Mouse (Mus musculus): Measurements from ENCODE around the gene Olfr118. TPM values are rescaled to one million over a fixed set of nuclear protein-coding genes. Genes with fewer than 3 reads are reported as not detected.
"Not testable (repeated sequence)": the region's sequence is repeated elsewhere in the genome, so short reads cannot be mapped to it uniquely, and the experiment has no call there.

Gene Olfr118
- not detected in 2 replicates for polyA plus RNA-seq (2016; fragmentation: Nextera tagmentation; extraction: Ambion mirVana)

DNA sequence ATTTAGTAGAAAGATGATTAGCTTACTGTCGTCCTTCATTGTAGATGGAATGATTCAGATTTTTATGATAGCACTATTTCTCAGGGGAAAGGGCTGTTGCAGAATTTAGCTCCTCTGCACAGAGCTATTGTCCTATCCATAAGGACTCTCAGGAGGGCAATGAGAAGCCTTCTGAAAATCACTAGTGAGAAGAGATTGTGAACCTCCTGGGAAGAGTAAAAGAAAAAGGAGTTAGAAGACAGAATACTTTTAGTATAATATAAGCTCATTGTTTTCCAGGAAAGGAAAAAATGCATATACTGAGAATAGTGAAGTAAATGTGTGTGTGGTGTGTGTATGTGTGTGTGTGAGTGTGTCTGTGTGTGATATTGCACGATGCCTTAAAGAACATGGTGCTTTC is at the start of gene Olfr118:
Olfr118 (plus strand) TSS at position 301 of the 400 bp plus-strand sequence.
- Histone ChIP-seq H3K9me3 (replicated peaks) (no peaks in the 10 kb centered on the region), H3K36me3 (no peaks in the 10 kb centered on the region), H3K27me3 (no peaks in the 10 kb centered on the region), H3K4me2 (replicated peaks) (no peak within 1 kb of the TSS), H3K27ac (no peak within 1 kb of the TSS), H3K9ac (no peak within 1 kb of the TSS), H3K4me3 (no peak within 1 kb of the TSS), H3K4me1 (no peaks in the 10 kb centered on the region)
- ATAC-seq (ENCODE audit: low FRiP score) = no peak
- 79% methylated on average over 2 of the region's 2 CpGs for WGBS

GRCm38 (mm10) chr17:37627009-37627408 is 39.8 kb upstream of the Olfr118 start, which contains the start of the genes Olfr115 and Olfr116:
Gene Olfr115 (minus strand): TSS chr17:37627109.
Gene Olfr116 (minus strand): TSS chr17:37627199.
- H3K4me1 ChIP-seq = no peaks in the 10 kb centered on the region
- H3K9ac ChIP-seq = no peak within 1 kb of the TSS
- H3K36me3 ChIP-seq = no peaks in the 10 kb centered on the region
- ATAC-seq (ENCODE audit: low FRiP score) = no peak
- H3K9me3 ChIP-seq (replicated peaks) = no peaks in the 10 kb centered on the region
- H3K4me3 ChIP-seq = no peak within 1 kb of the TSS
- no peak within 1 kb of the TSS for H3K4me2 ChIP-seq (replicated peaks)
- WGBS = 77% methylated on average over 2 of the region's 2 CpGs
- no peaks in the 10 kb centered on the region for H3K27me3 ChIP-seq
- no peak within 1 kb of the TSS for H3K27ac ChIP-seq

DNA sequence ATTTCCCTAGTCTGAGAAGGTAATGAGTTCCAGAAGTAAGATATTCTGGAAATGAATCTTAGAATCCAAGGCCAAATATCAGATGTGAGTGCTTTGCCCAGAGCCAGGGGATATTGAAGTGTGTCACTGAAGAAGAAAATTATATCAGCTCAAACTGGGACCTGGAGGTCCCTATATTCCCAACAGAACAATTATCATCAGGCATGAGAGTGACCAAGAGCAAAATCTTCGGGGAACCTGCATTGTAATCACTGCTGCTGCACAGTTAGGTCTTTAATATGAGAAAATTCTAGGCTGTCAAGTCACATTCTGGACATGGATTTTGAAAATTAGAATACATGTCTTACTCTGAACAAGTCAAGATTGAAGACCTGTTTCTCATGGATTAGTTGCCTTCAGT is 3.1 kb upstream of the Olfr118 start, which contains the start of gene Olfr117:
Olfr117 (minus strand) TSS at position 101 of the 400 bp plus-strand sequence.
- Histone ChIP-seq H3K4me3 (no peak within 1 kb of the TSS), H3K27me3 (no peaks in the 10 kb centered on the region), H3K27ac (no peak within 1 kb of the TSS), H3K9me3 (replicated peaks) (no peaks in the 10 kb centered on the region), H3K4me1 (no peaks in the 10 kb centered on the region), H3K4me2 (replicated peaks) (no peak within 1 kb of the TSS), H3K36me3 (no peaks in the 10 kb centered on the region), H3K9ac (no peak within 1 kb of the TSS)
- ATAC-seq (ENCODE audit: low FRiP score) = no peak
- 82% methylated on average over 1 of the region's 1 CpGs for WGBS

DNA sequence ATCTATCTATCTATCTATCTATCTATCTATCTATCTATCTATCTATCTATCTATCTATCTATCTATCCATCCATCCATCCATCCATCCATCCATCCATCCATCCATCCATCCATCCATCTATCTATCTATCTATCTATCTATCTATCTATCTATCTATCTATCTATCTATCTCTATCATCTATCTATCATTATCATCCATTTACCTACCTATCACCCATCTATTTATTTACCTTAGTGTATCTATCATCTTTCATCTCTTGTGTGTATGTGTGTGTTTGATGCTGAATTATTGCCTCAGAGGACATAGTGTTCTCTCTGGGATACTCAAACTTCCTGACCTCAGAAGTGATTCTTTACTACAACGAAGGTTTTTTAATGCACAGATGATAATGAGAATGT is 29.5 kb downstream of the Olfr118 start, which contains the start of gene Olfr119:
Olfr119 (plus strand) TSS at position 301 of the 400 bp plus-strand sequence.
- not testable (repeated sequence) for H3K4me1 ChIP-seq; H3K9ac ChIP-seq; H3K36me3 ChIP-seq; H3K4me3 ChIP-seq; ATAC-seq (ENCODE audit: low FRiP score); H3K4me2 ChIP-seq (replicated peaks); H3K27me3 ChIP-seq; H3K27ac ChIP-seq; H3K9me3 ChIP-seq (replicated peaks)
- WGBS = 79% methylated on average over 1 of the region's 1 CpGs

DNA sequence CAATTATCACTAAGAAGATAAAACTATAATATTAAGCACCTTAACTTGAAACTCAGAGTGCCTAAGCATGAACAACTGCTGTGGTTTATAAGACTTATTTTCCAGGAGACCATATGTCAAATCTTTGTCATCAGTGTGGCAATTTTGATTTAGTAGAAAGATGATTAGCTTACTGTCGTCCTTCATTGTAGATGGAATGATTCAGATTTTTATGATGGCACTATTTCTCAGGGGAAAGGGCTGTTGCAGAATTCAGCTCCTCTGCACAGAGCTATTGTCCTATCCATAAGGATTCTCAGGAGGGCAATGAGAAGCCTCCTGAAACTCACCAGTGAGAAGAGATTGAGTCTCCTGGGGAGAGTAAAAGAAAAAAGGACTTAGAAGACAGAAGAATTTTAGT is 54.7 kb downstream of the Olfr118 start, which contains the start of gene Olfr120:
Olfr120 (plus strand) TSS at position 301 of the 400 bp plus-strand sequence.
- Histone ChIP-seq H3K27ac (no peak within 1 kb of the TSS), H3K9ac (no peak within 1 kb of the TSS), H3K9me3 (replicated peaks) (no peaks in the 10 kb centered on the region), H3K36me3 (no peaks in the 10 kb centered on the region), H3K4me2 (replicated peaks) (no peak within 1 kb of the TSS), H3K4me3 (no peak within 1 kb of the TSS), H3K4me1 (no peaks in the 10 kb centered on the region), H3K27me3 (no peaks in the 10 kb centered on the region)
- WGBS = 67% methylated on average over 1 of the region's 1 CpGs
- ATAC-seq (ENCODE audit: low FRiP score) = no peak

Other genes with a start within 250 kb of the Olfr118 start
- gene Olfr108, start 221.5 kb upstream of the Olfr118 start, polyA plus RNA-seq (2016; fragmentation: Nextera tagmentation; extraction: Ambion mirVana) = not detected in 2 replicates
- gene Olfr109, start 208.1 kb upstream of the Olfr118 start, polyA plus RNA-seq (2016; fragmentation: Nextera tagmentation; extraction: Ambion mirVana) = not detected in 2 replicates
- gene H2-M2, start 183.4 kb upstream of the Olfr118 start, polyA plus RNA-seq (2016; fragmentation: Nextera tagmentation; extraction: Ambion mirVana) = not detected in 2 replicates
- gene Olfr110, start 174.5 kb upstream of the Olfr118 start, polyA plus RNA-seq (2016; fragmentation: Nextera tagmentation; extraction: Ambion mirVana) = not detected in 2 replicates
- not detected in 2 replicates for gene Olfr111, start 159.0 kb upstream of the Olfr118 start, polyA plus RNA-seq (2016; fragmentation: Nextera tagmentation; extraction: Ambion mirVana)
- gene Olfr112, start 97.5 kb upstream of the Olfr118 start, polyA plus RNA-seq (2016; fragmentation: Nextera tagmentation; extraction: Ambion mirVana) = not detected in 2 replicates
- gene Olfr113, start 89.3 kb upstream of the Olfr118 start, polyA plus RNA-seq (2016; fragmentation: Nextera tagmentation; extraction: Ambion mirVana) = not detected in 2 replicates
- not detected in 2 replicates for gene Olfr114, start 74.2 kb upstream of the Olfr118 start, polyA plus RNA-seq (2016; fragmentation: Nextera tagmentation; extraction: Ambion mirVana)
- gene Olfr115, start 39.9 kb upstream of the Olfr118 start, polyA plus RNA-seq (2016; fragmentation: Nextera tagmentation; extraction: Ambion mirVana) = not detected in 2 replicates
- not detected in 2 replicates for gene Olfr116, start 39.8 kb upstream of the Olfr118 start, polyA plus RNA-seq (2016; fragmentation: Nextera tagmentation; extraction: Ambion mirVana)
- not detected in 2 replicates for gene Olfr117, start 3.2 kb upstream of the Olfr118 start, polyA plus RNA-seq (2016; fragmentation: Nextera tagmentation; extraction: Ambion mirVana)
- not detected in 2 replicates for gene Olfr119, start 29.6 kb downstream of the Olfr118 start, polyA plus RNA-seq (2016; fragmentation: Nextera tagmentation; extraction: Ambion mirVana)
- gene Olfr120, start 54.8 kb downstream of the Olfr118 start, polyA plus RNA-seq (2016; fragmentation: Nextera tagmentation; extraction: Ambion mirVana) = not detected in 2 replicates
- gene Olfr121, start 81.9 kb downstream of the Olfr118 start, polyA plus RNA-seq (2016; fragmentation: Nextera tagmentation; extraction: Ambion mirVana) = not detected in 2 replicates
- not detected in 2 replicates for gene Olfr122, start 101.6 kb downstream of the Olfr118 start, polyA plus RNA-seq (2016; fragmentation: Nextera tagmentation; extraction: Ambion mirVana)
- gene Olfr123, start 126.5 kb downstream of the Olfr118 start, polyA plus RNA-seq (2016; fragmentation: Nextera tagmentation; extraction: Ambion mirVana) = not detected in 2 replicates
- gene Olfr124, start 132.9 kb downstream of the Olfr118 start, polyA plus RNA-seq (2016; fragmentation: Nextera tagmentation; extraction: Ambion mirVana) = not detected in 2 replicates
- not detected in 2 replicates for gene Olfr125, start 166.0 kb downstream of the Olfr118 start, polyA plus RNA-seq (2016; fragmentation: Nextera tagmentation; extraction: Ambion mirVana)
- gene Olfr126, start 180.5 kb downstream of the Olfr118 start, polyA plus RNA-seq (2016; fragmentation: Nextera tagmentation; extraction: Ambion mirVana) = not detected in 2 replicates
- not detected in 2 replicates for gene Olfr127, start 233.4 kb downstream of the Olfr118 start, polyA plus RNA-seq (2016; fragmentation: Nextera tagmentation; extraction: Ambion mirVana)